Mouse (Mus musculus) kidney, embryonic 15.5 days (tissue): ENCODE data around the gene Gstm6. TPM values are rescaled to one million over a fixed set of nuclear protein-coding genes. Genes with fewer than 3 reads are reported as not detected.
"Not testable (repeated sequence)": the region's sequence is repeated elsewhere in the genome, so short reads cannot be mapped to it uniquely, and the experiment has no call there.

Experiments
- ATAC-seq: fragments of 200-750 bp; cut with Nextera tagmentation; replicated peaks from 2 replicates; pipeline ENCODE4 v1.8.0; 2017; ENCODE audit warnings: moderate TSS enrichment; ENCODE audit not compliant: low FRiP score
- H3K27ac ChIP-seq: fragments of 300-500 bp; sonication (generic); 2 replicates; pipeline ENCODE4 v1.5.1; 2015; ENCODE audit warnings: mild to moderate bottlenecking, inconsistent platforms
- H3K27me3 ChIP-seq: fragments of 300-500 bp; sonication (generic); 2 replicates; pipeline ENCODE4 v1.6.1; 2015; ENCODE audit warnings: inconsistent platforms
- H3K36me3 ChIP-seq: fragments of 300-500 bp; sonication (generic); 2 replicates; pipeline ENCODE4 v1.6.1; 2015; ENCODE audit warnings: inconsistent platforms
- H3K4me1 ChIP-seq: fragments of 300-500 bp; sonication (generic); 2 replicates; pipeline ENCODE4 v1.6.1; 2015; ENCODE audit warnings: inconsistent platforms
- H3K4me2 ChIP-seq: fragments of 300-500 bp; sonication (generic); 2 replicates; pipeline ENCODE4 v1.6.1; 2015; ENCODE audit warnings: moderate library complexity, mild to moderate bottlenecking, inconsistent platforms
- H3K4me3 ChIP-seq: fragments of 300-500 bp; sonication (generic); replicated peaks from 2 replicates; pipeline ENCODE4 v1.5.1; 2015; ENCODE audit warnings: mild to moderate bottlenecking, inconsistent platforms
- H3K9ac ChIP-seq: fragments of 300-500 bp; sonication (generic); 2 replicates; pipeline ENCODE4 v1.6.1; 2015; ENCODE audit warnings: mild to moderate bottlenecking, inconsistent platforms
- H3K9me3 ChIP-seq: fragments of 300-500 bp; sonication (generic); replicated peaks from 2 replicates; pipeline ENCODE4 v1.6.1; 2016; ENCODE audit warnings: inconsistent platforms
- WGBS: fragments of 180-500 bp; shearing (Covaris S2); methylation state at CpG from one replicate; pipeline ENCODE4 v1.1.7; 2015; ENCODE audit warnings: mixed read lengths; 5-methylcytosine and 5-hydroxymethylcytosine counted together
- polyA plus RNA-seq: library from polyadenylated mRNA; unstranded; fragments of >200 nt; fragmentation: Nextera tagmentation; extraction: Ambion mirVana; gene quantifications from 2 replicates; pipeline ENCODE4 v1.2.1, GENCODE M21; 2015

The Gstm6 gene
- polyA plus RNA-seq, 1 experiment from 2014 or later, result 7.5 TPM

DNA sequence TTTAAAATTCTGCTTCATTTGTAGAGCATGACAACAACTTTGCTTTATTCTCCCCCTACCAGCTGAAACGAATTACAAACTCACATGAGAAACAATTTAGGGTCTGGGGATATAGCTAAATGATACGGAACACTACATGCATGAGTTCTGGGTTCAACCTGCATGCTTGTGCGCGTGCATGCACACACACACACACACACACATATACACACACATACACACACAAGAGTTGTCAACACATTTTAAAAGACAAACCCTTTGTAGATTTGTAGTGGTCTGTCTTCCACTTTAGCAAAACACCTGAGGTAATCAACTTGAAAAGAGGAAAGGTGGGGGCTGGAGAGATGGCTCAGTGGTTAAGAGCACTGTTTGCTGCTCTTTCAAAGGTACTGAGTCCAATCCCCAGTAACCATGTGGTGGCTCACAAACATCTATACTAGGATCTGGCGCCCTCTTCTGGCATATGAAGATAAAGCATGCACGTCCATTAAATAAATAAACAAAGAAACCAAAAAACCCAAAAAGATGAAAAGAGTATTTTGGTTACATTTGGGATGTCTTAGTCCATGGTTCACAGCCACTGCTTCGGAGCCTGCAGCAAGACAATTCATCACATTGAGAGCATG lies 25.7 kb downstream of the Gstm6 start:
- Histone ChIP-seq H3K9me3 (no peaks in the 10 kb centered on the region), H3K27ac (no peak overlapping the region), H3K4me1 (no peaks in the 10 kb centered on the region), H3K27me3 (no peaks in the 10 kb centered on the region), H3K36me3 (no peaks in the 10 kb centered on the region), H3K4me2 (no peak overlapping the region), H3K4me3 (no peak overlapping the region), H3K9ac (no peak overlapping the region)
- ATAC-seq, result 0 out of 2 replicates have a peak, but pooled peaks have one; percentile 56
- 58% methylated on average over 7 of the region's 7 CpGs for WGBS

DNA sequence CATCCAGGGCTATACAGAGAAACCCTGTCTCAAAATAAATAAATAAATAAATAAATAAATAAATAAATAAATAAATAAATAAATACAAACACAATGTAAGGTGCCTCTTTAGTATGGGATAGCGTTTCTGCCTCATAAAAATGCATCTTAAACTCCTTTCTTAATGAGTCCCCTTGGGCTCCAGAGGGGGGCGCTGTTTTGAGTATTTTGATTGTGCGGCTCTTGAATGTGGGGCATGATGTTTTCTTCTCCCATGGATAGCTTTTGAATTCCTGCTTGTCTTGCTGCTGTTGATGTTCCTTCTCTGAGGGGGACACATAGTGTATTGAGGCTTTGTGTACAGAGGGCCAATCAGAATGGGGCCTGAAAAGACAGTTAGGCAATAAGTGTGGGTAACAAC lies 26.5 kb downstream of the Gstm6 start:
- Histone ChIP-seq H3K4me3 (no peak overlapping the region), H3K27me3 (no peaks in the 10 kb centered on the region), H3K4me2 (no peak overlapping the region), H3K9me3 (no peaks in the 10 kb centered on the region), H3K4me1 (no peaks in the 10 kb centered on the region), H3K9ac (no peak overlapping the region), H3K36me3 (no peaks in the 10 kb centered on the region), H3K27ac (no peak overlapping the region)
- 80% methylated on average over 3 of the region's 3 CpGs for WGBS
- ATAC-seq, result no peak

DNA sequence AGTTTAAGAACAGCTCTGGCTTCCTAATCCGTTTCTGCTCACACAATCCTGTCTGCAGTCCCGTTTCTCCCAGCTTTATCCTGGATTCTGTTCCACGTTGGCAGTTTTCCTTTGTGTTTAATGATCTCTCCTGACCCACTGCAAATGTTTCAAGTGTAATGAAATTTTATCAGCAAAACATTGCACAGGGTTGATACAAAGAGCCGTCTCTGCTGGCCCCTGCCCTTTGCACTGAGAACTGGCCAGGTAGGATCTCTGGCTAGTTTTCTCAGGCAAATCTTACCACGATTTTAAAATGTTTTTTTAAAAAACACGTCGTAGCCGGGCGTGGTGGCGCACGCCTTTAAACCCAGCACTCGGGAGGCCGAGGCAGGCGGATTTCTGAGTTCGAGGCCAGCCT lies 26.9 kb downstream of the Gstm6 start:
- H3K27me3 ChIP-seq, result no peaks in the 10 kb centered on the region
- no peak overlapping the region for H3K27ac ChIP-seq
- H3K4me3 ChIP-seq, result no peak overlapping the region
- H3K4me2 ChIP-seq, result no peak overlapping the region
- no peak overlapping the region for H3K9ac ChIP-seq
- no peaks in the 10 kb centered on the region for H3K9me3 ChIP-seq
- H3K36me3 ChIP-seq, result no peaks in the 10 kb centered on the region
- no peak for ATAC-seq
- no peaks in the 10 kb centered on the region for H3K4me1 ChIP-seq
- 73% methylated on average over 15 of the region's 15 CpGs for WGBS

DNA sequence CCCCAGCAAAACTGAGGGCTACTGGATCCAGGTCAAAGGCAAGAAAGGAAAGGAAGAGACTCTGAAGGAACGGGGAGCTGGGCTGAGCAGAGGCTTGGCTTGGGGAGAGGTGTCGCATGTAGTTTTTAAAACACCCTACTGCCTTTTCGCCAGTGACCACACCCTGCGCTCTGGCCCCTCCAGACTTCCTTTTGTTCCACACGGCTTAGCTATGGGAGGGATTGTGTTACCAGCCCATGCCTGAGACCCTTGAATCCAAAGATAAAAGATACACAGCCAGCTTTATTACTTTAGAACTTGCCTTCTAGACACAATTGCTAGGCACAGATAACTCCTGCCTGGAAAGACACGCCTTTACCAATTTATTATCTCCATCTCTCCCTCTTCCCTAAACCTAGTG lies 37.6 kb downstream of the Gstm6 start:
- Histone ChIP-seq H3K4me1 (peaks cover 6% of the 10 kb centered on the region; the same call in 1 of the 2 replicates), H3K9me3 (no peaks in the 10 kb centered on the region), H3K4me2 (no peak overlapping the region), H3K4me3 (no peak overlapping the region), H3K9ac (no peak overlapping the region), H3K36me3 (no peaks in the 10 kb centered on the region), H3K27me3 (no peaks in the 10 kb centered on the region), H3K27ac (no peak overlapping the region)
- no peak for ATAC-seq
- 36% methylated on average over 6 of the region's 6 CpGs for WGBS

DNA sequence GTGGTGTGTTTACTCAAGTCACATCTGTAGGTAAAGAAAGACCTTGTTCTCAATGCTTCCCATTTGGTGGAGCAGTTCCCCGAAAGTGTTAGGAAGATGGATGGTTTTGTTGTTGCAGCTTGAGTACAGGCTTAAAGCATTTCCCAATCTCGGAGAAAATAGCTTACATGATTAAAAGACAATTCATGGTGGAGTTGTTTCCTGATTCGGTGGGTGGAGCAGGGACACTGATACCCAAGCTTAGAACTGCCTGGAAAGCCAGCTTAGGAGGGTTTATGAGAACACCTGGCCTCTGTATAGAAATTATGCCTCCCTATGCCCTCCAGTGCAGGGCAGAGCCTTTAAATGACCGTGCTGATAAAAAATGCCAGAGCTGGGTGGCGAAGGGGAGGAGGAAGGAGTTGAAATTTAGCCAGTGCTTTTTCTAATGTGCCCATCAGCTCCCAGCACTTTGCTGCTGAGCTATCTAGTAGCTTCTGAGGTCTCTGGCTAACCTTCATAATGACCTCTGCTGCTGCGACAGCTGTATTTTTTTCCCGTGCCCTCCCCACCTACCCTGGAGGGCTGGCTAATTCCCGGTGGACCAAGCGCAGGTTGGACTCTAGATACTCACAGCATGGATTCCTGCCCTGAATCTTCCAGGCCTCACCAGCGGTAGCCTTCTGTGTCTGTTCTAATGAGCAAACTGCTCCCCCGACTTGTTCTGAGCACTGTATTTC lies 42.4 kb downstream of the Gstm6 start:
- ATAC-seq, result peak; percentile 46; the same call in 1 of the 2 replicates
- 49% methylated on average over 11 of the region's 11 CpGs for WGBS
- Histone ChIP-seq H3K27me3 (no peaks in the 10 kb centered on the region), H3K36me3 (peaks cover 21% of the 10 kb centered on the region; the same call in 1 of the 2 replicates), H3K4me2 (no peak overlapping the region), H3K4me1 (peaks cover 12% of the 10 kb centered on the region), H3K4me3 (no peak overlapping the region), H3K9me3 (no peaks in the 10 kb centered on the region), H3K27ac (no peak overlapping the region), H3K9ac (no peak overlapping the region)

DNA sequence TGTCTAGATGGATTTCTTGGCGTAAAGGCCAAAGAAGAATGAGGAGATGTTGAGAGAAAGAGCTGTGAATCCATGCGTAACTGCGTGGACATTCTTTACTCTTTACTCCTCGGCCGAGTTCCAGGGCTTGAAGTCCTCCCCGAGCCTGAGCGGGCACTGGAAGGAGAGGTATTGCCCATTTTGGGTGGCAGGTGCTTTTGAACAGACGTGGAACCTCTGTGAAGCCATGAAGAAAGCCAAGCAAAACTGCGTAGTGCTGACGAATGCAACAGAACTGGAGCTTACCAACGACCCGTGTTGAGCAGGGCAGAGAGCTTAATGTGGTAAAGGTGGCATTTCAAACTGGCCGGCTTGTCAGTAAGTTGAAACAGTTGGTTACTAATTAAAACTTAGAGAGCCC lies 44.9 kb downstream of the Gstm6 start:
- no peak overlapping the region for H3K27ac ChIP-seq
- WGBS, result 86% methylated on average over 13 of the region's 13 CpGs
- H3K27me3 ChIP-seq, result no peaks in the 10 kb centered on the region

DNA sequence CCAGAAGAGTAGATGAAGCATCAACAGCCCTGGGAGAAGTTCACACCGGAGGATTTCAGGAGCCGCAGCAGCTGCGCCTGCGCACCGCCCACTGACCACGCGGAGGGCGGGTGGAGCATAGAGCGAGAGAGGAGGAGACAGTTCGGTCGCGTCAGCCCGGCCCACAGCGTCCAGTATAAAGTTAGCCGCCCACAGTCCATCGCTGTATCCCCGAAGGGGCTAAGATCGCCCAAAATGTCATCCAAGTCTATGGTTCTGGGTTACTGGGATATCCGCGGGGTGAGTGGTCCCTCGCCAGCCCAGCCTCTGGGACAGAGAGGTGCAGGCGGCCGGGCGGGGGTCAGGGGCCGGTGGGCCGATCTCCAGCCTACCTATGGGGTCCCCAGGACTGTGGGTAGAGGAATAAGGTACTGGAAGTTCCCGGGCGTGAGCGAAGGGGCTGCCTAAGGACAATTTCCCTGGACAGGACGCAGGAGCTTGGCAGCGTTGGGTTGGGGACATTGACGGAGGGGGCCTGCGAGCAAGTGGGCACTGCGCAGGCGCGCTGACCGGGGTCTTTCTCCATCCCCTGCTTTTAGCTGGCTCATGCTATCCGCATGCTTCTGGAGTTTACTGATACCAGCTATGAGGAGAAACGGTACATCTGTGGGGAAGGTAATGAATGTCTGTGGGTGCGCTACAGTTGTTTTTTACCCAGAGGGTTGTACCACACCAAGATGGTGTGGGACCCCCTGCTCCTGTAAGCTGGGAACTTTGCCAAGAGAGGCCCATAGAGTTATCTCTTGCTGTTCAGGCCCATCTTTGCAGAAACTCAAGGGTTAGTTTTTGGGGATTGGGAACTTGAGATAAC lies 47.6 kb downstream of the Gstm6 start, which contains the start of gene Gstm5:
TSS of gene Gstm5 (plus strand) at position 102 of the 850 bp plus-strand sequence.
- H3K4me1 ChIP-seq, result peaks cover 10% of the 10 kb centered on the region
- no peaks in the 10 kb centered on the region for H3K9me3 ChIP-seq
- peak within 1 kb of the TSS; percentile 92 for H3K4me2 ChIP-seq
- 6% methylated on average over 40 of the region's 40 CpGs for WGBS
- peak within 1 kb of the TSS; percentile 82 for H3K27ac ChIP-seq
- H3K4me3 ChIP-seq, result peak within 1 kb of the TSS; percentile 80
- H3K9ac ChIP-seq, result peak within 1 kb of the TSS; percentile 81
- peaks cover 21% of the 10 kb centered on the region; the same call in 1 of the 2 replicates for H3K36me3 ChIP-seq
- ATAC-seq, result peak; percentile 96
- no peaks in the 10 kb centered on the region for H3K27me3 ChIP-seq

More for the DNA sequence above, 44.9 kb downstream of the Gstm6 start:
- H3K36me3 ChIP-seq, result peaks cover 21% of the 10 kb centered on the region; the same call in 1 of the 2 replicates
- no peak for ATAC-seq
- no peak overlapping the region for H3K9ac ChIP-seq
- H3K9me3 ChIP-seq, result no peaks in the 10 kb centered on the region
- H3K4me3 ChIP-seq, result no peak overlapping the region
- H3K4me2 ChIP-seq, result no peak overlapping the region
- H3K4me1 ChIP-seq, result peaks cover 12% of the 10 kb centered on the region

DNA sequence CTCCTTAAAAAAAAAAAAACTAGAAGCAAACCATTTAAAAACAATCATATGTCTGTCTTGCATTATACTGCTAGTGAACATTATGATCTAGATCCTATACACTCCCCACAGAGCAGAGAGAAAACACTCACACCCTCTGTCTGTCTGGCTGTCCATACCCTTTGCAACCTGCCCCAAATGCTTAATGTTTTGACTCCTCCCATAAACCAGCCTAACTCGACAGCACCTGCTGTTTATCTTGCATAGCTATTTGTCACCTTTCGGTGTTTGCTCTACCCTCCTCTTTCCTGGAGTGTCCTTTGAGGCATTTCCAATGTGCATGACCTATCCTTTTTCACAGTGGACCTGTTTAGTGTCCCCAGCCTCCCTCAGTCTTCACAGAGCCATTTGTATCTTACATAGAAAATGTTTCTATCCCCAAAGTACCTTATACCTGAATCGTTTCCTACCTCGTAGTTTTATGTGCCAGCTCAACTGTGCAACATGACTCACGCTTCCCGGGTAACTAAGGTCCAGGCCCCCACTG lies 48.3 kb downstream of the Gstm6 start:
- Histone ChIP-seq H3K4me3 (peak overlapping the region; percentile 80), H3K36me3 (peaks cover 21% of the 10 kb centered on the region; the same call in 1 of the 2 replicates), H3K27me3 (no peaks in the 10 kb centered on the region), H3K4me2 (peak overlapping the region; percentile 92), H3K4me1 (peaks cover 9% of the 10 kb centered on the region), H3K9ac (peak overlapping the region; percentile 81), H3K9me3 (no peaks in the 10 kb centered on the region), H3K27ac (no peak overlapping the region; the same call in 1 of the 2 replicates)
- WGBS, result 7% methylated on average over 6 of the region's 6 CpGs
- peak; percentile 11; the same call in 1 of the 2 replicates for ATAC-seq

DNA sequence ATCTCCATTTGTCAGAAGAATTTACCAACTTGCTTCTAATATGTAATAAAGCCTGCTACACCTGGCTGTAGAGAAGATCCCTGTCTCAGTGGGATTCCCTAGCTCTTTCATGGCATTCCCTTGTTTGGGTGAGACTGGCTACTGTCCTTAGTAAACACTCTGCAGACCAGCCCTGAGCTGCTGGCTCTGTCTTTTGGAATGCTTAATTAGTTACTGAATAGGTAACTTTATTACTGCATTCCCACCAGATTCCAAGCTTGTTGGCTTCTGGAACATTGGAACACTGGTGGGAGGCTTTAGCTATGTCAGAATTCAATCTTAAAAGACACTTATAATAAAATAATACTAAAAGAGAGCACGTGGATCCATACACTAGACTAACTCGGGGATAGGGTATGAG lies 54.3 kb downstream of the Gstm6 start:
- H3K4me2 ChIP-seq, result not testable (repeated sequence)

More for the DNA sequence above, 54.3 kb downstream of the Gstm6 start:
- not testable (repeated sequence) for H3K4me1 ChIP-seq, H3K9me3 ChIP-seq, ATAC-seq, H3K9ac ChIP-seq, H3K27ac ChIP-seq, H3K27me3 ChIP-seq, H3K36me3 ChIP-seq, H3K4me3 ChIP-seq
- WGBS, result 83% methylated on average over 2 of the region's 2 CpGs
